Mouse (Mus musculus) heart, adult 2 months (tissue): ENCODE measurements around the gene Schip1. TPM values are rescaled to one million over a fixed set of nuclear protein-coding genes. Genes with fewer than 3 reads are reported as not detected.
A peak's percentile ranks its signal among the peaks of the same experiment; 100 is the strongest.

Source experiments
- DNase-seq, 2 experiments: peaks; one replicate each; pipeline ENCODE4 v3.0.0; 2021
- H3K27ac ChIP-seq: fragments of 200-600 bp; 2 replicates; pipeline ENCODE4 v1.8.1; 2022
- H3K27me3 ChIP-seq: fragments of 200-500 bp; 2 replicates; pipeline ENCODE4 v1.6.1; 2012; ENCODE audit warnings: mild to moderate bottlenecking, low read length, inconsistent platforms, mixed read lengths; ENCODE audit not compliant: control insufficient read depth, insufficient read depth
- H3K36me3 ChIP-seq: fragments of 200-500 bp; 2 replicates; pipeline ENCODE4 v1.6.1; 2012; ENCODE audit warnings: low read length, inconsistent platforms; ENCODE audit not compliant: control insufficient read depth, insufficient read depth
- H3K4me1 ChIP-seq: fragments of 200-500 bp; 2 replicates; pipeline ENCODE4 v1.6.1; 2011; ENCODE audit warnings: low read length; ENCODE audit not compliant: control insufficient read depth, insufficient read depth
- H3K4me3 ChIP-seq: fragments of 200-600 bp; 2 replicates; pipeline ENCODE4 v1.8.1; 2022
- H3K79me2 ChIP-seq: fragments of 200-500 bp; replicated peaks from 2 replicates; pipeline ENCODE4 v1.6.1; 2012; ENCODE audit warnings: mild to moderate bottlenecking, inconsistent platforms, low read length, moderate library complexity, mixed read lengths; ENCODE audit not compliant: control insufficient read depth, insufficient read depth
- H3K9ac ChIP-seq: fragments of 200-500 bp; 2 replicates; pipeline ENCODE4 v1.6.1; 2012; ENCODE audit warnings: low read depth, mild to moderate bottlenecking, control low read depth, inconsistent platforms, low read length, mixed read lengths
- CTCF ChIP-seq: fragments of 200-600 bp; IDR thresholded peaks from 2 replicates; pipeline ENCODE4 v1.8.1; 2022; ENCODE audit warnings: antibody characterized with exemption, mild to moderate bottlenecking, moderate library complexity
- EP300 ChIP-seq: fragments of 200-500 bp; IDR thresholded peaks from 2 replicates; pipeline ENCODE4 v1.6.1; 2011; ENCODE audit warnings: low read depth, low read length, control low read depth; ENCODE audit not compliant: insufficient read depth
- POLR2A ChIP-seq: fragments of 200-500 bp; IDR thresholded peaks from 2 replicates; pipeline ENCODE4 v1.6.1; 2011; ENCODE audit warnings: mild to moderate bottlenecking, low read depth, low read length, control low read depth; ENCODE audit not compliant: insufficient read depth
- WGBS: fragments of 180-500 bp; shearing (Covaris S2); methylation state at CpG from one replicate; pipeline ENCODE4 v1.1.7; 2018; 5-methylcytosine and 5-hydroxymethylcytosine counted together
- intact Hi-C: fragments of 180-260 bp; cut with DNase I; formaldehyde crosslinking; loops from one replicate; pipeline ENCODE4 v1.15.1; 2025
- polyA plus RNA-seq: library from polyadenylated mRNA; depleted of rRNA; stranded (reverse); fragments of >200 nt; gene quantifications from 2 replicates; pipeline ENCODE4 v1.2.3, GENCODE M21; 2012
- total RNA-seq, 2 experiments: library from RNA; stranded (reverse); gene quantifications; 2 replicates each; pipeline ENCODE4 v1.2.3; 2021

The Schip1 gene
- total and polyA plus RNA-seq, 3 experiments: 44.3 to 181 (median 163) TPM

- TF ChIP-seq CTCF (no peak), POLR2A (no peak), EP300 (no peak)
- Histone ChIP-seq H3K79me2 (no peaks in the 10 kb centered on the region), H3K4me3 (no peak overlapping the region), H3K27me3 (no peaks in the 10 kb centered on the region), H3K4me1 (no peaks in the 10 kb centered on the region), H3K27ac (no peak overlapping the region), H3K36me3 (no peaks in the 10 kb centered on the region), H3K9ac (no peak overlapping the region)
- intact Hi-C loops: no loop called here
- 71% methylated on average over 1 of the region's 1 CpGs for WGBS
- DNase-seq: no peak
Measured at GRCm38 (mm10) chr3:68372925-68373324, 308.3 kb downstream of the Schip1 start.

GRCm38 (mm10) chr3:68375100-68375508 lies 310.5 kb downstream of the Schip1 start:
- no peaks in the 10 kb centered on the region for H3K79me2 ChIP-seq
- no peaks in the 10 kb centered on the region for H3K4me1 ChIP-seq
- H3K27me3 ChIP-seq: no peaks in the 10 kb centered on the region
- H3K4me3 ChIP-seq: no peak overlapping the region
- peak in 1 of 2 experiments; percentile 4 for DNase-seq
- no peaks in the 10 kb centered on the region for H3K36me3 ChIP-seq
- TF ChIP-seq EP300 (no peak), CTCF (no peak), POLR2A (no peak)
- intact Hi-C loops: no loop called here
- no peak overlapping the region for H3K27ac ChIP-seq
- WGBS: 35% methylated on average over 10 of the region's 10 CpGs
- no peak overlapping the region for H3K9ac ChIP-seq

- H3K79me2 ChIP-seq: no peaks in the 10 kb centered on the region
- DNase-seq: no peak
- H3K4me1 ChIP-seq: no peaks in the 10 kb centered on the region
- no peak overlapping the region for H3K4me3 ChIP-seq
- no peaks in the 10 kb centered on the region for H3K27me3 ChIP-seq
- no peaks in the 10 kb centered on the region for H3K36me3 ChIP-seq
- intact Hi-C loops: no loop called here
- H3K27ac ChIP-seq: no peak overlapping the region
- TF ChIP-seq POLR2A: no peak
- TF ChIP-seq EP300: no peak
- no peak for TF ChIP-seq CTCF
- 86% methylated on average over 7 of the region's 7 CpGs for WGBS
- H3K9ac ChIP-seq: no peak overlapping the region
Measured at GRCm38 (mm10) chr3:68377452-68378198, 313.0 kb downstream of the Schip1 start.

- TF ChIP-seq EP300 (no peak), POLR2A (no peak), CTCF (no peak)
- no peaks in the 10 kb centered on the region for H3K4me1 ChIP-seq
- intact Hi-C loops: no loop called here
- no peak overlapping the region for H3K27ac ChIP-seq
- H3K4me3 ChIP-seq: no peak overlapping the region
- WGBS: 77% methylated on average over 2 of the region's 2 CpGs
- H3K79me2 ChIP-seq: no peaks in the 10 kb centered on the region
- H3K27me3 ChIP-seq: no peaks in the 10 kb centered on the region
- no peak for DNase-seq
- no peak overlapping the region for H3K9ac ChIP-seq
- H3K36me3 ChIP-seq: no peaks in the 10 kb centered on the region
Measured at GRCm38 (mm10) chr3:68378799-68379198, 314.2 kb downstream of the Schip1 start.

- H3K4me1 ChIP-seq: no peaks in the 10 kb centered on the region
- no peaks in the 10 kb centered on the region for H3K79me2 ChIP-seq
- no peak overlapping the region for H3K4me3 ChIP-seq
- H3K36me3 ChIP-seq: no peaks in the 10 kb centered on the region
- no peak overlapping the region for H3K27ac ChIP-seq
- no peak for DNase-seq
- intact Hi-C loops: no loop called here
- H3K27me3 ChIP-seq: no peaks in the 10 kb centered on the region
- no peak for TF ChIP-seq CTCF
- no peak for TF ChIP-seq EP300
- no peak for TF ChIP-seq POLR2A
- no peak overlapping the region for H3K9ac ChIP-seq
- 61% methylated on average over 7 of the region's 7 CpGs for WGBS
Measured at GRCm38 (mm10) chr3:68379242-68379641, 314.6 kb downstream of the Schip1 start.

GRCm38 (mm10) chr3:68383672-68384071 lies 319.1 kb downstream of the Schip1 start:
- intact Hi-C loops: no loop called here
- TF ChIP-seq CTCF (no peak), EP300 (no peak), POLR2A (no peak)
- Histone ChIP-seq H3K27me3 (no peaks in the 10 kb centered on the region), H3K36me3 (no peaks in the 10 kb centered on the region), H3K4me3 (no peak overlapping the region), H3K9ac (no peak overlapping the region), H3K27ac (no peak overlapping the region), H3K4me1 (no peaks in the 10 kb centered on the region), H3K79me2 (no peaks in the 10 kb centered on the region)
- DNase-seq: no peak
